22 mouse cellular contexts compared by ENCODE assay signal in genomic region chr3:97961962-97962361, GRCm38 (mm10). TPM values are rescaled to one million over a fixed set of nuclear protein-coding genes. Genes with fewer than 3 reads are reported as not detected.
A peak's percentile ranks its signal among the peaks of the same experiment; 100 is the strongest.
DNase-seq lines count a peak whose midpoint lies in the region; ATAC-seq and TF ChIP-seq lines count a peak whose summit lies in the region.
"Had no signal": no experiment of that assay in that cellular context is flagged by ENCODE, and none has a peak within 500 bp of the region (broad histone marks: within the 10 kb centered on the region; RNA-seq: fewer than 3 reads in every experiment).

No protein-coding gene starts in this region.

- no peak for TF ChIP-seq POLR2A in myocyte (IDR thresholded peaks at IDR 0.05; ENCODE audit: insufficient read length, low read depth)

- DNase-seq in stomach, postnatal 0 days (ENCODE audit: low spot score) = no peak
- peak; percentile 29 for DNase-seq in embryonic facial prominence, embryonic 14.5 days (ENCODE audit: low spot score)
- no peak for DNase-seq in gastrocnemius, adult 18-20 months (ENCODE audit: low spot score)
- no peak for DNase-seq in left cerebral cortex, adult 11 months (ENCODE audit: low spot score)
- DNase-seq: adrenal gland, adult 2 months; adrenal gland, postnatal 14 days; cerebellum, adult 11 months; cerebellum, adult 2 months; cerebellum, adult 9-11 months; cerebellum, postnatal 25 days; forebrain, postnatal 0 days; gastrocnemius, postnatal 25 days; heart, adult 18-20 months; heart, postnatal 14 days; heart, postnatal 4 days had no signal

- H3K4me3 ChIP-seq in stomach, embryonic 14.5 days (ENCODE audit: low read depth, low read length) = no peak overlapping the region
- no peak overlapping the region for H3K4me3 ChIP-seq in stomach, postnatal 0 days (ENCODE audit: low read depth, low read length)
- no peak overlapping the region for H3K4me3 ChIP-seq in embryonic facial prominence, embryonic 14.5 days (ENCODE audit: low read depth, low read length)
- H3K4me3 ChIP-seq in myocyte = no peak overlapping the region
- H3K4me3 ChIP-seq: embryonic facial prominence, embryonic 15.5 days; heart, embryonic 13.5 days had no signal

- no peaks in the 10 kb centered on the region; the same call in 1 of the 2 replicates for H3K9me3 ChIP-seq in stomach, embryonic 14.5 days (ENCODE audit: control insufficient read depth, low read depth, low read length)
- H3K9me3 ChIP-seq in stomach, postnatal 0 days (ENCODE audit: control insufficient read depth, low read length) = no peaks in the 10 kb centered on the region
- no peaks in the 10 kb centered on the region for H3K9me3 ChIP-seq in embryonic facial prominence, embryonic 14.5 days (ENCODE audit: control insufficient read depth, low read length)
- H3K9me3 ChIP-seq: embryonic facial prominence, embryonic 15.5 days; heart, embryonic 13.5 days had no signal

- no peaks in the 10 kb centered on the region for H3K79me2 ChIP-seq in myocyte (ENCODE audit: control insufficient read depth, insufficient read depth)

- no peaks in the 10 kb centered on the region for H3K36me3 ChIP-seq in stomach, embryonic 14.5 days (ENCODE audit: control insufficient read depth, insufficient read depth, low read length)
- no peaks in the 10 kb centered on the region for H3K36me3 ChIP-seq in stomach, postnatal 0 days (ENCODE audit: control insufficient read depth, insufficient read depth, low read length)
- H3K36me3 ChIP-seq in embryonic facial prominence, embryonic 14.5 days (ENCODE audit: control insufficient read depth, insufficient read depth, low read length) = no peaks in the 10 kb centered on the region
- no peaks in the 10 kb centered on the region for H3K36me3 ChIP-seq in myocyte (ENCODE audit: control insufficient read depth, insufficient read depth)
- H3K36me3 ChIP-seq: embryonic facial prominence, embryonic 15.5 days; heart, embryonic 13.5 days had no signal

- peaks cover 24% of the 10 kb centered on the region for H3K4me1 ChIP-seq in stomach, embryonic 14.5 days (ENCODE audit: control insufficient read depth, insufficient read depth, low read length)
- 0 out of 2 replicates have a peak, but pooled peaks cover 2% of the 10 kb centered on the region for H3K4me1 ChIP-seq in stomach, postnatal 0 days (replicated peaks; ENCODE audit: control insufficient read depth, insufficient read depth)
- H3K4me1 ChIP-seq in embryonic facial prominence, embryonic 14.5 days (ENCODE audit: control insufficient read depth, insufficient read depth, low read length) = peaks cover 15% of the 10 kb centered on the region

- TF ChIP-seq CTCF in stomach, postnatal 0 days (IDR thresholded peaks at IDR 0.05; ENCODE audit: low read depth) = no peak

- 55% methylated on average over 6 of the region's 6 CpGs for WGBS in stomach, embryonic 14.5 days
- WGBS in stomach, postnatal 0 days = 59% methylated on average over 6 of the region's 6 CpGs
- WGBS in embryonic facial prominence, embryonic 14.5 days = 62% methylated on average over 6 of the region's 6 CpGs

- H3K4me2 ChIP-seq in stomach, embryonic 14.5 days (replicated peaks; ENCODE audit: low read depth, low read length) = no peak overlapping the region
- H3K4me2 ChIP-seq in stomach, postnatal 0 days (replicated peaks; ENCODE audit: low read depth) = no peak overlapping the region
- no peak overlapping the region for H3K4me2 ChIP-seq in embryonic facial prominence, embryonic 14.5 days (ENCODE audit: low read depth, low read length)
- no peak overlapping the region for H3K4me2 ChIP-seq in myocyte (ENCODE audit: low read depth)
- H3K4me2 ChIP-seq: embryonic facial prominence, embryonic 15.5 days; heart, embryonic 13.5 days; hindbrain, embryonic 14.5 days had no signal

- H3ac ChIP-seq in myocyte (ENCODE audit: control insufficient read depth, insufficient read length) = no peak overlapping the region

- TF ChIP-seq EP300 in stomach, postnatal 0 days (optimal IDR thresholded peaks at IDR 0.05) = no peak

- no peak overlapping the region for H3K9ac ChIP-seq in stomach, embryonic 14.5 days (replicated peaks; ENCODE audit: low read depth, low read length)
- no peak overlapping the region for H3K9ac ChIP-seq in stomach, postnatal 0 days (ENCODE audit: low read length)
- no peak overlapping the region for H3K9ac ChIP-seq in embryonic facial prominence, embryonic 14.5 days (ENCODE audit: low read depth, low read length)
- H3K9ac ChIP-seq: embryonic facial prominence, embryonic 15.5 days; forebrain, postnatal 0 days; heart, embryonic 13.5 days; hindbrain, embryonic 14.5 days had no signal

- 0 out of 2 replicates have a peak, but pooled peaks have one; percentile 47 for ATAC-seq in stomach, embryonic 14.5 days (ENCODE audit: insufficient number of reproducible peaks, insufficient read depth, low FRiP score, low read depth)
- no peak for ATAC-seq in stomach, postnatal 0 days (ENCODE audit: low FRiP score, low TSS enrichment)
- no peak for ATAC-seq in embryonic facial prominence, embryonic 14.5 days (ENCODE audit: low read depth)
- ATAC-seq: CD4-positive, CD25-positive, alpha-beta regulatory T cell, adult 4 months; forebrain, embryonic 14.5 days had no signal

- no peaks in the 10 kb centered on the region for H3K27me3 ChIP-seq in stomach, embryonic 14.5 days (ENCODE audit: control insufficient read depth, insufficient read depth, low read length)
- no peaks in the 10 kb centered on the region for H3K27me3 ChIP-seq in stomach, postnatal 0 days (ENCODE audit: control insufficient read depth, insufficient read depth, low read length)
- H3K27me3 ChIP-seq in embryonic facial prominence, embryonic 14.5 days (replicated peaks; ENCODE audit: control insufficient read depth, insufficient read depth, low read length) = no peaks in the 10 kb centered on the region
- H3K27me3 ChIP-seq in myocyte (ENCODE audit: control insufficient read depth, insufficient read depth, insufficient read length) = no peaks in the 10 kb centered on the region
- H3K27me3 ChIP-seq: embryonic facial prominence, embryonic 15.5 days had no signal

- H3K27ac ChIP-seq in stomach, embryonic 14.5 days (ENCODE audit: low read length) = no peak overlapping the region
- H3K27ac ChIP-seq in stomach, postnatal 0 days (replicated peaks) = no peak overlapping the region
- H3K27ac ChIP-seq in embryonic facial prominence, embryonic 14.5 days (replicated peaks; ENCODE audit: low read depth, low read length) = no peak overlapping the region
- H3K27ac ChIP-seq: heart, embryonic 13.5 days; hindbrain, embryonic 14.5 days had no signal

TF ChIP-seq in myocyte, 11 proteins besides CTCF, POLR2A, EP300 and RAD21:
- no peak for TF ChIP-seq CEBPB (IDR thresholded peaks at IDR 0.05; ENCODE audit: insufficient read depth, poor library complexity, severe bottlenecking)
- peak; percentile 62 for TF ChIP-seq TCF12 (IDR thresholded peaks at IDR 0.05; ENCODE audit: insufficient read depth, poor library complexity, severe bottlenecking)
- no peak for TF ChIP-seq REST (IDR thresholded peaks at IDR 0.05; ENCODE audit: insufficient read depth, insufficient read length)
- peak; percentile 48 to 72 (median 55) for TF ChIP-seq MYOD1 (IDR thresholded peaks at IDR 0.05; ENCODE audit: control insufficient read depth in 1 of 3, insufficient read length in 2 of 3, low read depth in 2 of 3)
- TF ChIP-seq E2F4 (IDR thresholded peaks at IDR 0.05; ENCODE audit: insufficient read depth) = no peak
- no peak for TF ChIP-seq POLR2AphosphoS2 (IDR thresholded peaks at IDR 0.05; ENCODE audit: insufficient read length, low read depth)
- no peak for TF ChIP-seq TCF3 (IDR thresholded peaks at IDR 0.05; ENCODE audit: insufficient read length, low read depth)
- TF ChIP-seq MYOG (IDR thresholded peaks at IDR 0.05; ENCODE audit: control insufficient read depth in 1 of 3, insufficient read depth in 1 of 3, insufficient read length in 2 of 3, low read depth in 2 of 3) = peak in 2 of 3 experiments; percentile 20 to 61
- no peak for TF ChIP-seq MAX (IDR thresholded peaks at IDR 0.05; ENCODE audit: low read depth)
- TF ChIP-seq SRF (IDR thresholded peaks at IDR 0.05; ENCODE audit: control insufficient read depth, insufficient read length, low read depth) = no peak
- TF ChIP-seq USF1 (IDR thresholded peaks at IDR 0.05; ENCODE audit: low read depth) = no peak

RNA-seq across cellular contexts. Expression of gene Notch2, which starts 51.4 kb away (rescaled TPM):
- polyA plus RNA-seq in stomach, embryonic 14.5 days (2014; fragmentation: Nextera tagmentation; extraction: Ambion mirVana) = 36.2 and 38.3 TPM in 2 replicates
- polyA plus RNA-seq in stomach, postnatal 0 days (2015; fragmentation: Nextera tagmentation; extraction: Ambion mirVana) = 10.6 TPM in 2 replicates
- 35.6 and 39.3 TPM in 2 replicates for polyA plus RNA-seq in embryonic facial prominence, embryonic 14.5 days (2014; fragmentation: Nextera tagmentation; extraction: Ambion mirVana)
- 15.1 TPM for polyA plus RNA-seq in myocyte (2012; fragmentation: generic; extraction: Trizol)
- 1 to 10 TPM; 6.6 to 8.3 TPM for total RNA-seq in gastrocnemius, adult 18-20 months (2021)
